In the genomic region with DNA sequence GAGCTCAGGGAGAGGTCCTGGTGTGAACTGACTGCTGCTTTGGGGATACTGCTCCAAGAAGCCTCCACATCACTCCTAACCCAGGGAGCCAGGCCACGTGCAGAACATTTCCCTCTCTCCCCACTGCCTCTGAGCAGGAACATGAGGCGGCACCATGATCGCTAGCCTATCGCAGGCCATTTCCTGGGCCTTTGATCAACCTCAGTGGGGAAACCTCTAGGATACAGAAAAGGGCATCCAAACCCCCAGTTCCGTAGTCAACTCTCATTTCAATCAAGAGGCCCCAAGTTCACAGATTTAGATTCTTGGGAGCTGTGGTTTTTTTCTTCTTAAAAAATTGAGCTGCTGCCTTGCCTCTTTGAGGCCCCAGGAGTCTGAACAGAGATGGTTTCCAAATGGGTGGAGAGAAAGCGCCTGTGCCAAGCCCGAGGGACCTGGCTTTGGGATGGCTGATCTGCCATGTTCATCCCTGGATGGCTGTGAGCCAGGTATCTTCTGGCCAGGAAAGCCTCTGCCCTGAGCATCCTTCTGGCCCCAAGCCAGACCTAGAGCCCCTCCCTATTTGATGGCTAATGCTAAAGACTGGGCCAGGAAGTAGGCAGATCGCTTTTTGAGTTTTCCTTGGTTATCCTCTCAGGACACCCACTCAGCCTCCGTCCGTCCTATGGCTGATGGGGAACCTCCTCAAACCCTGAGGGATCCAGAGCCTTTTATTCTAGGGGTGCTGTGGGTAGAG, we compare ENCODE assay signal across 9 mouse cellular contexts. TPM values are rescaled to one million over a fixed set of nuclear protein-coding genes. Genes with fewer than 3 reads are reported as not detected.
DNase-seq lines count a peak whose midpoint lies in the region; ATAC-seq lines count a peak whose summit lies in the region.
"Had no signal": no experiment of that assay in that cellular context is flagged by ENCODE, and none has a peak within 500 bp of the region (broad histone marks: within the 10 kb centered on the region; RNA-seq: fewer than 3 reads in every experiment).

No protein-coding gene starts in this region.

- peak overlapping the region; percentile 99 for H3K27ac ChIP-seq in embryonic facial prominence, embryonic 14.5 days (replicated peaks; ENCODE audit: low read depth, low read length)
- peak overlapping the region; percentile 98 for H3K27ac ChIP-seq in hindbrain, embryonic 13.5 days

- peaks cover 36% of the 10 kb centered on the region for H3K4me1 ChIP-seq in embryonic facial prominence, embryonic 14.5 days (ENCODE audit: control insufficient read depth, insufficient read depth, low read length)
- peaks cover 63% of the 10 kb centered on the region for H3K4me1 ChIP-seq in hindbrain, embryonic 13.5 days (replicated peaks)

- H3K36me3 ChIP-seq in embryonic facial prominence, embryonic 14.5 days (ENCODE audit: control insufficient read depth, insufficient read depth, low read length) = no peaks in the 10 kb centered on the region
- H3K36me3 ChIP-seq in hindbrain, embryonic 13.5 days = no peaks in the 10 kb centered on the region

- ATAC-seq in embryonic facial prominence, embryonic 14.5 days (ENCODE audit: low read depth) = peak; percentile 14
- peak; percentile 26; the same call in 1 of the 2 replicates for ATAC-seq in hindbrain, embryonic 13.5 days (ENCODE audit: low FRiP score)

- peak overlapping the region; percentile 43 for H3K4me2 ChIP-seq in embryonic facial prominence, embryonic 14.5 days (ENCODE audit: low read depth, low read length)
- H3K4me2 ChIP-seq in hindbrain, embryonic 13.5 days = peak overlapping the region; percentile 10; the same call in 1 of the 2 replicates

- no peaks in the 10 kb centered on the region for H3K9me3 ChIP-seq in embryonic facial prominence, embryonic 14.5 days (ENCODE audit: control insufficient read depth, low read length)
- no peaks in the 10 kb centered on the region for H3K9me3 ChIP-seq in hindbrain, embryonic 13.5 days

- peak; percentile 61 to 64 for DNase-seq in right cerebral cortex, postnatal 10 days (ENCODE audit: low spot score in 2 of 2)
- no peak for DNase-seq in right cerebral cortex, postnatal 25 days
- DNase-seq in embryonic facial prominence, embryonic 14.5 days (ENCODE audit: low spot score) = peak; percentile 88
- DNase-seq in skeletal muscle tissue, adult 2 months (ENCODE audit: low read depth, low spot score) = peak; percentile 58
- DNase-seq in left cerebral cortex, postnatal 14 days (ENCODE audit: low spot score in 2 of 2) = no peak
- no peak for DNase-seq in adrenal gland, adult 18-20 months (ENCODE audit: low spot score in 2 of 2)
- DNase-seq in lung, adult 18-20 months = no peak

- H3K9ac ChIP-seq in embryonic facial prominence, embryonic 14.5 days (ENCODE audit: low read depth, low read length) = no peak overlapping the region; the same call in 1 of the 2 replicates
- no peak overlapping the region for H3K9ac ChIP-seq in hindbrain, embryonic 13.5 days

- intact Hi-C loops in left cerebral cortex, postnatal 14 days (cut with DNase I) = loop anchor here (5.0 kb wide), 1 partner anchor 86 kb away; no protein-coding TSS in a partner anchor

- no peaks in the 10 kb centered on the region for H3K27me3 ChIP-seq in embryonic facial prominence, embryonic 14.5 days (replicated peaks; ENCODE audit: control insufficient read depth, insufficient read depth, low read length)
- H3K27me3 ChIP-seq in hindbrain, embryonic 13.5 days = peaks cover 15% of the 10 kb centered on the region

- no peak overlapping the region for H3K4me3 ChIP-seq in embryonic facial prominence, embryonic 14.5 days (ENCODE audit: low read depth, low read length)
- H3K4me3 ChIP-seq in hindbrain, embryonic 13.5 days = no peak overlapping the region
- H3K4me3 ChIP-seq: myocyte had no signal

- 33% methylated on average over 10 of the region's 10 CpGs for WGBS in embryonic facial prominence, embryonic 14.5 days
- 44% methylated on average over 10 of the region's 10 CpGs for WGBS in hindbrain, embryonic 13.5 days

RNA-seq across cellular contexts. Expression of a gene that starts 5.7 kb away (rescaled TPM):
- 0.08 and 0.10 TPM in 2 replicates for polyA plus RNA-seq in embryonic facial prominence, embryonic 14.5 days (2014; fragmentation: Nextera tagmentation; extraction: Ambion mirVana)
- not detected in 2 replicates for polyA plus RNA-seq in hindbrain, embryonic 13.5 days (2015; fragmentation: Nextera tagmentation; extraction: Ambion mirVana)
- total RNA-seq in left cerebral cortex, postnatal 14 days (2021) = under 1 TPM in 1 of 2 experiments, not detected in 1; 0.35 TPM
- total RNA-seq in adrenal gland, adult 18-20 months (2021) = not detected
- polyA plus RNA-seq: myocyte had no signal

Comparison
In these comparisons a context has a peak if more than half of its experiments do, and no peak if none do; other contexts are left out.
1. DNase-seq: peak in right cerebral cortex, postnatal 10 days (2 of 2), embryonic facial prominence, embryonic 14.5 days (single experiment) and skeletal muscle tissue, adult 2 months (single experiment); none in right cerebral cortex, postnatal 25 days (single experiment), left cerebral cortex, postnatal 14 days (0 of 2), adrenal gland, adult 18-20 months (0 of 2) and lung, adult 18-20 months (0 of 2).